ENCODE assay signal across 8 mouse cellular contexts in the genomic region with DNA sequence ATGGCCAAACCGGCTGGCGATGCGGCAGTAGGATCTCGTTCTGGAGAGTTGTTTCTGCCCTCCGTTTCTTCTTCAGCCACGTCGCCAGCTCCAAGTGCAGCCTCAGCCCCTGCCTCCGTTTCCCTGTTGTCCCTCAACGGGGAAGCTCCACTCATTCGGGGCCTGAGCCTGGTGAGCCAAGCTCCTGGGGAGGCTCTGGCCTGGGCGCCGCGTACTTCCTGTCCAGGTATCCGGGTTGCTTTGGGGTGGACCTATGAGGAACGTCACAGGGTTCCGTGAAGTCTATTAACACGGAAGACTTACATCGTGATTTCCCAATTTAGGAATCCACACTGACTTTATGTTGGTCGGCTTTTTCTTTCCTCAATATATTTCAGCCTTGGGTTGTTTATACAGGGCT. TPM values are rescaled to one million over a fixed set of nuclear protein-coding genes. Genes with fewer than 3 reads are reported as not detected.
DNase-seq lines count a peak whose midpoint lies in the region; ATAC-seq and TF ChIP-seq lines count a peak whose summit lies in the region.

No protein-coding gene starts in this region.

- H3K4me2 ChIP-seq in neural tube, embryonic 11.5 days (ENCODE audit: low read depth) = peak overlapping the region; percentile 96
- peak overlapping the region; percentile 92 for H3K4me2 ChIP-seq in kidney, embryonic 15.5 days

- no peak for TF ChIP-seq CTCF in bone marrow macrophage, adult 2 months (IDR thresholded peaks at IDR 0.05; ENCODE audit: low read depth, low read length)

- no peaks in the 10 kb centered on the region; the same call in none of the 2 replicates for H3K36me3 ChIP-seq in neural tube, embryonic 11.5 days (ENCODE audit: control insufficient read depth, insufficient read depth, low read length)
- peaks cover 48% of the 10 kb centered on the region for H3K36me3 ChIP-seq in heart, embryonic 10.5 days
- peaks cover 42% of the 10 kb centered on the region for H3K36me3 ChIP-seq in kidney, embryonic 15.5 days

- ATAC-seq in neural tube, embryonic 11.5 days (ENCODE audit: insufficient read depth, low FRiP score, low TSS enrichment) = no peak
- peak; percentile 29 for ATAC-seq in kidney, embryonic 15.5 days (replicated peaks; ENCODE audit: low FRiP score)

- DNase-seq in neural tube, embryonic 11.5 days (ENCODE audit: low spot score) = no peak
- no peak for DNase-seq in neural tube, embryonic 10.5 days (ENCODE audit: extremely low spot score, low spot score)
- no peak for DNase-seq in heart, embryonic 10.5 days (ENCODE audit: low spot score)
- peak; percentile 48 for DNase-seq in lung, postnatal 10 days
- peak; percentile 45 to 73 for DNase-seq in spleen, postnatal 4 days (ENCODE audit: low spot score in 2 of 2)
- DNase-seq in frontal cortex, postnatal 14 days (ENCODE audit: low spot score in 2 of 2) = no peak

- no peaks in the 10 kb centered on the region for H3K27me3 ChIP-seq in neural tube, embryonic 11.5 days (ENCODE audit: control insufficient read depth, insufficient read depth, low read length)
- no peaks in the 10 kb centered on the region for H3K27me3 ChIP-seq in heart, embryonic 10.5 days (ENCODE audit: insufficient read depth, poor library complexity, severe bottlenecking)
- no peaks in the 10 kb centered on the region for H3K27me3 ChIP-seq in kidney, embryonic 15.5 days

- WGBS in neural tube, embryonic 11.5 days = 2% methylated on average over 19 of the region's 19 CpGs
- WGBS in heart, embryonic 10.5 days = under 1% methylated on average over 19 of the region's 19 CpGs
- WGBS in kidney, embryonic 15.5 days = under 1% methylated on average over 19 of the region's 19 CpGs

- H3K4me3 ChIP-seq in neural tube, embryonic 11.5 days (ENCODE audit: low read depth, low read length) = peak overlapping the region; percentile 73
- peak overlapping the region; percentile 90 for H3K4me3 ChIP-seq in bone marrow macrophage, adult 2 months (ENCODE audit: insufficient read depth, low read length)
- H3K4me3 ChIP-seq in heart, embryonic 10.5 days = peak overlapping the region; percentile 82
- H3K4me3 ChIP-seq in kidney, embryonic 15.5 days (replicated peaks) = peak overlapping the region; percentile 87

- H3K27ac ChIP-seq in neural tube, embryonic 11.5 days (ENCODE audit: low read depth, low read length) = peak overlapping the region; percentile 78
- peak overlapping the region; percentile 89 for H3K27ac ChIP-seq in bone marrow macrophage, adult 2 months (ENCODE audit: insufficient read depth, low read depth, low read length)
- H3K27ac ChIP-seq in heart, embryonic 10.5 days = peak overlapping the region; percentile 93
- peak overlapping the region; percentile 97 for H3K27ac ChIP-seq in kidney, embryonic 15.5 days

- peaks cover 12% of the 10 kb centered on the region; the same call in 1 of the 2 replicates for H3K4me1 ChIP-seq in neural tube, embryonic 11.5 days (ENCODE audit: control insufficient read depth, insufficient read depth, low read length)
- H3K4me1 ChIP-seq in bone marrow macrophage, adult 2 months (ENCODE audit: control insufficient read depth, insufficient read depth, low read length) = peaks cover 29% of the 10 kb centered on the region
- peaks cover 22% of the 10 kb centered on the region for H3K4me1 ChIP-seq in heart, embryonic 10.5 days
- peaks cover 20% of the 10 kb centered on the region for H3K4me1 ChIP-seq in kidney, embryonic 15.5 days

- H3K9me3 ChIP-seq in neural tube, embryonic 11.5 days (ENCODE audit: control insufficient read depth, low read length) = no peaks in the 10 kb centered on the region
- no peaks in the 10 kb centered on the region for H3K9me3 ChIP-seq in heart, embryonic 10.5 days
- no peaks in the 10 kb centered on the region for H3K9me3 ChIP-seq in kidney, embryonic 15.5 days (replicated peaks)

- peak overlapping the region; percentile 85 for H3K9ac ChIP-seq in neural tube, embryonic 11.5 days (ENCODE audit: low read length)
- H3K9ac ChIP-seq in kidney, embryonic 15.5 days = peak overlapping the region; percentile 93

- TF ChIP-seq POLR2A in bone marrow macrophage, adult 2 months (IDR thresholded peaks at IDR 0.05; ENCODE audit: borderline replicate concordance, low read depth, low read length) = no peak

RNA-seq across cellular contexts. Expression of a gene that starts 0.5 kb away (rescaled TPM):
- polyA plus RNA-seq in neural tube, embryonic 11.5 days (2014; fragmentation: Nextera tagmentation; extraction: Ambion mirVana) = 21.8 and 27.0 TPM in 2 replicates
- polyA plus RNA-seq in bone marrow macrophage, adult 2 months (2012; ENCODE audit: insufficient read depth, insufficient read length, missing spikeins) = 30.2 and 33.5 TPM in 2 replicates
- 27.5 and 36.0 TPM in 2 replicates for polyA plus RNA-seq in heart, embryonic 10.5 days (2016; fragmentation: Nextera tagmentation; extraction: Ambion mirVana)
- 29.3 and 33.3 TPM in 2 replicates for polyA plus RNA-seq in kidney, embryonic 15.5 days (2015; fragmentation: Nextera tagmentation; extraction: Ambion mirVana)

RNA-seq across cellular contexts. Expression of a gene that starts 0.5 kb away (rescaled TPM):
- 14.9 and 18.2 TPM in 2 replicates for polyA plus RNA-seq in neural tube, embryonic 11.5 days (2014; fragmentation: Nextera tagmentation; extraction: Ambion mirVana)
- polyA plus RNA-seq in bone marrow macrophage, adult 2 months (2012; ENCODE audit: insufficient read depth, insufficient read length, missing spikeins) = 19.6 and 29.7 TPM in 2 replicates
- polyA plus RNA-seq in heart, embryonic 10.5 days (2016; fragmentation: Nextera tagmentation; extraction: Ambion mirVana) = 24.7 and 28.5 TPM in 2 replicates
- polyA plus RNA-seq in kidney, embryonic 15.5 days (2015; fragmentation: Nextera tagmentation; extraction: Ambion mirVana) = 24.9 and 26.8 TPM in 2 replicates

RNA-seq across cellular contexts. Expression of a gene that starts 12.3 kb away (rescaled TPM):
- polyA plus RNA-seq in neural tube, embryonic 11.5 days (2014; fragmentation: Nextera tagmentation; extraction: Ambion mirVana) = 30.4 and 30.6 TPM in 2 replicates
- 16.6 and 18.6 TPM in 2 replicates for polyA plus RNA-seq in bone marrow macrophage, adult 2 months (2012; ENCODE audit: insufficient read depth, insufficient read length, missing spikeins)
- 24.6 and 29.8 TPM in 2 replicates for polyA plus RNA-seq in heart, embryonic 10.5 days (2016; fragmentation: Nextera tagmentation; extraction: Ambion mirVana)
- polyA plus RNA-seq in kidney, embryonic 15.5 days (2015; fragmentation: Nextera tagmentation; extraction: Ambion mirVana) = 30.8 and 36.5 TPM in 2 replicates

RNA-seq across cellular contexts. Expression of a gene that starts 18.2 kb away (rescaled TPM):
- polyA plus RNA-seq in neural tube, embryonic 11.5 days (2014; fragmentation: Nextera tagmentation; extraction: Ambion mirVana) = 14.7 and 15.0 TPM in 2 replicates
- 27.1 and 28.0 TPM in 2 replicates for polyA plus RNA-seq in bone marrow macrophage, adult 2 months (2012; ENCODE audit: insufficient read depth, insufficient read length, missing spikeins)
- 7.9 and 10.9 TPM in 2 replicates for polyA plus RNA-seq in heart, embryonic 10.5 days (2016; fragmentation: Nextera tagmentation; extraction: Ambion mirVana)
- 44.9 and 45.8 TPM in 2 replicates for polyA plus RNA-seq in kidney, embryonic 15.5 days (2015; fragmentation: Nextera tagmentation; extraction: Ambion mirVana)

RNA-seq across cellular contexts. Expression of a gene that starts 18.2 kb away (rescaled TPM):
- 114 and 131 TPM in 2 replicates for polyA plus RNA-seq in neural tube, embryonic 11.5 days (2014; fragmentation: Nextera tagmentation; extraction: Ambion mirVana)
- polyA plus RNA-seq in bone marrow macrophage, adult 2 months (2012; ENCODE audit: insufficient read depth, insufficient read length, missing spikeins) = 41.9 and 46.0 TPM in 2 replicates
- polyA plus RNA-seq in heart, embryonic 10.5 days (2016; fragmentation: Nextera tagmentation; extraction: Ambion mirVana) = 103 and 131 TPM in 2 replicates
- 142 and 148 TPM in 2 replicates for polyA plus RNA-seq in kidney, embryonic 15.5 days (2015; fragmentation: Nextera tagmentation; extraction: Ambion mirVana)

Comparison
In these comparisons a context has a peak if more than half of its experiments do, and no peak if none do; other contexts are left out.
1. DNase-seq: peak in lung, postnatal 10 days (single experiment) and spleen, postnatal 4 days (2 of 2); none in neural tube, embryonic 11.5 days (single experiment), neural tube, embryonic 10.5 days (single experiment), heart, embryonic 10.5 days (single experiment) and frontal cortex, postnatal 14 days (0 of 2).
2. Peak in every context shown above with its lines, with median percentiles within 50 percentile points of each other: H3K27ac ChIP-seq and H3K4me3 ChIP-seq.